Mouse (Mus musculus): ENCODE results near the gene Wdfy2. TPM values are rescaled to one million over a fixed set of nuclear protein-coding genes. Genes with fewer than 3 reads are reported as not detected.

The Wdfy2 gene
- total and polyA plus RNA-seq, 2 experiments from 2014 or later, result 3.6 to 18.4 TPM

- H3K9ac ChIP-seq, result no peak overlapping the region
- H3K4me2 ChIP-seq (ENCODE audit: low read depth), result no peak overlapping the region
- H3K27ac ChIP-seq (ENCODE audit: low read depth, low read length), result no peak overlapping the region
- H3K27me3 ChIP-seq (ENCODE audit: insufficient read depth, low read length), result no peaks in the 10 kb centered on the region
- 98% methylated on average over 3 of the region's 3 CpGs for WGBS
- H3K4me1 ChIP-seq (ENCODE audit: insufficient read depth), result no peaks in the 10 kb centered on the region
- peaks cover 16% of the 10 kb centered on the region for H3K36me3 ChIP-seq (ENCODE audit: insufficient read depth)
- ATAC-seq (no peak), DNase-seq (no peak)
- no peak overlapping the region for H3K4me3 ChIP-seq (ENCODE audit: low read depth, low read length)
- peak; percentile 6; the same call in 1 of the 2 replicates for TF ChIP-seq CTCF (IDR thresholded peaks at IDR 0.05; ENCODE audit: low read depth)
- H3K9me3 ChIP-seq (ENCODE audit: low read length), result no peaks in the 10 kb centered on the region
Observed at GRCm38 (mm10) chr14:62939435-62939834, 102.0 kb downstream of the Wdfy2 start.

- Histone ChIP-seq H3K4me1 (ENCODE audit: insufficient read depth) (no peaks in the 10 kb centered on the region), H3K4me3 (ENCODE audit: low read depth, low read length) (no peak overlapping the region), H3K27me3 (ENCODE audit: insufficient read depth, low read length) (no peaks in the 10 kb centered on the region), H3K9me3 (ENCODE audit: low read length) (no peaks in the 10 kb centered on the region), H3K9ac (no peak overlapping the region), H3K4me2 (ENCODE audit: low read depth) (no peak overlapping the region), H3K36me3 (ENCODE audit: insufficient read depth) (peaks cover 18% of the 10 kb centered on the region), H3K27ac (ENCODE audit: low read depth, low read length) (no peak overlapping the region)
- no peak for DNase-seq
- ATAC-seq, result no peak
- WGBS, result 85% methylated on average over 14 of the region's 14 CpGs
- no peak for TF ChIP-seq CTCF (IDR thresholded peaks at IDR 0.05; ENCODE audit: low read depth)
Observed at GRCm38 (mm10) chr14:62940383-62941074, 103.1 kb downstream of the Wdfy2 start.

- Histone ChIP-seq H3K4me3 (ENCODE audit: low read depth, low read length) (no peak overlapping the region), H3K4me2 (ENCODE audit: low read depth) (no peak overlapping the region), H3K4me1 (ENCODE audit: insufficient read depth) (no peaks in the 10 kb centered on the region), H3K36me3 (ENCODE audit: insufficient read depth) (peaks cover 8% of the 10 kb centered on the region; the same call in 1 of the 2 replicates), H3K27me3 (ENCODE audit: insufficient read depth, low read length) (no peaks in the 10 kb centered on the region), H3K9me3 (ENCODE audit: low read length) (no peaks in the 10 kb centered on the region), H3K27ac (ENCODE audit: low read depth, low read length) (no peak overlapping the region), H3K9ac (no peak overlapping the region)
- 90% methylated on average over 3 of the region's 3 CpGs for WGBS
- DNase-seq (no peak), ATAC-seq (no peak)
- no peak for TF ChIP-seq CTCF (IDR thresholded peaks at IDR 0.05; ENCODE audit: low read depth)
Observed at GRCm38 (mm10) chr14:62946794-62947193, 109.3 kb downstream of the Wdfy2 start.

GRCm38 (mm10) chr14:62956091-62956490 is 118.6 kb downstream of the Wdfy2 start:
- no peak overlapping the region for H3K9ac ChIP-seq
- no peak for TF ChIP-seq CTCF (IDR thresholded peaks at IDR 0.05; ENCODE audit: low read depth)
- H3K36me3 ChIP-seq (ENCODE audit: insufficient read depth), result peaks cover 27% of the 10 kb centered on the region
- H3K9me3 ChIP-seq (ENCODE audit: low read length), result no peaks in the 10 kb centered on the region
- DNase-seq (no peak), ATAC-seq (no peak)
- no peak overlapping the region for H3K4me3 ChIP-seq (ENCODE audit: low read depth, low read length)
- no peak overlapping the region for H3K27ac ChIP-seq (ENCODE audit: low read depth, low read length)
- no peaks in the 10 kb centered on the region for H3K4me1 ChIP-seq (ENCODE audit: insufficient read depth)
- H3K4me2 ChIP-seq (ENCODE audit: low read depth), result no peak overlapping the region
- WGBS, result 91% methylated on average over 9 of the region's 9 CpGs
- no peaks in the 10 kb centered on the region for H3K27me3 ChIP-seq (ENCODE audit: insufficient read depth, low read length)

GRCm38 (mm10) chr14:62963632-62964031 is 126.2 kb downstream of the Wdfy2 start:
- H3K4me1 ChIP-seq (ENCODE audit: insufficient read depth), result no peaks in the 10 kb centered on the region
- WGBS, result 88% methylated on average over 4 of the region's 4 CpGs
- no peak for TF ChIP-seq CTCF (IDR thresholded peaks at IDR 0.05; ENCODE audit: low read depth)

GRCm38 (mm10) chr14:62965342-62965741 is 127.9 kb downstream of the Wdfy2 start:
- no peak overlapping the region for H3K4me3 ChIP-seq (ENCODE audit: low read depth, low read length)
- no peaks in the 10 kb centered on the region for H3K4me1 ChIP-seq (ENCODE audit: insufficient read depth)
- no peaks in the 10 kb centered on the region for H3K36me3 ChIP-seq (ENCODE audit: insufficient read depth)
- no peaks in the 10 kb centered on the region for H3K27me3 ChIP-seq (ENCODE audit: insufficient read depth, low read length)
- peak; percentile 21; the same call in 1 of the 2 replicates for TF ChIP-seq CTCF (IDR thresholded peaks at IDR 0.05; ENCODE audit: low read depth)
- H3K9me3 ChIP-seq (ENCODE audit: low read length), result no peaks in the 10 kb centered on the region
- no peak for ATAC-seq
- no peak overlapping the region for H3K27ac ChIP-seq (ENCODE audit: low read depth, low read length)
- no peak overlapping the region for H3K4me2 ChIP-seq (ENCODE audit: low read depth)
- no peak for DNase-seq
- WGBS, result 85% methylated on average over 5 of the region's 5 CpGs
- H3K9ac ChIP-seq, result no peak overlapping the region

More at GRCm38 (mm10) chr14:62963632-62964031, 126.2 kb downstream of the Wdfy2 start:
- no peaks in the 10 kb centered on the region for H3K36me3 ChIP-seq (ENCODE audit: insufficient read depth)
- no peak overlapping the region for H3K27ac ChIP-seq (ENCODE audit: low read depth, low read length)
- H3K27me3 ChIP-seq (ENCODE audit: insufficient read depth, low read length), result no peaks in the 10 kb centered on the region
- no peak overlapping the region for H3K4me3 ChIP-seq (ENCODE audit: low read depth, low read length)
- no peak overlapping the region for H3K4me2 ChIP-seq (ENCODE audit: low read depth)
- ATAC-seq (no peak), DNase-seq (no peak)
- no peaks in the 10 kb centered on the region for H3K9me3 ChIP-seq (ENCODE audit: low read length)
- no peak overlapping the region for H3K9ac ChIP-seq

GRCm38 (mm10) chr14:62965811-62966520 is 128.5 kb downstream of the Wdfy2 start:
- no peak overlapping the region for H3K4me3 ChIP-seq (ENCODE audit: low read depth, low read length)
- H3K9me3 ChIP-seq (ENCODE audit: low read length), result no peaks in the 10 kb centered on the region
- H3K9ac ChIP-seq, result no peak overlapping the region
- peak overlapping the region; percentile 33 for H3K4me2 ChIP-seq (ENCODE audit: low read depth)
- 25% methylated on average over 15 of the region's 15 CpGs for WGBS
- no peaks in the 10 kb centered on the region for H3K4me1 ChIP-seq (ENCODE audit: insufficient read depth)
- H3K27ac ChIP-seq (ENCODE audit: low read depth, low read length), result no peak overlapping the region
- peak; percentile 5 for DNase-seq
- no peak for TF ChIP-seq CTCF (IDR thresholded peaks at IDR 0.05; ENCODE audit: low read depth)
- no peaks in the 10 kb centered on the region for H3K27me3 ChIP-seq (ENCODE audit: insufficient read depth, low read length)
- H3K36me3 ChIP-seq (ENCODE audit: insufficient read depth), result no peaks in the 10 kb centered on the region
- no peak for ATAC-seq
